Mouse (Mus musculus): ENCODE results near the gene Ddx42.
A peak's percentile ranks its signal among the peaks of the same experiment; 100 is the strongest.

Gene Ddx42

GRCm38 (mm10) chr11:106268326-106269059 is 51.8 kb downstream of the Ddx42 start:
- DNase-seq (ENCODE audit: low spot score in 2 of 2): no peak

- no peak for DNase-seq (ENCODE audit: low spot score in 2 of 2)
Observed at GRCm38 (mm10) chr11:106269060-106269431, 52.3 kb downstream of the Ddx42 start.

GRCm38 (mm10) chr11:106271131-106271793 is 54.5 kb downstream of the Ddx42 start:
- no peak for DNase-seq (ENCODE audit: low spot score in 2 of 2)

GRCm38 (mm10) chr11:106271794-106272643 is 55.3 kb downstream of the Ddx42 start:
- peak in 1 of 2 experiments; percentile 45 for DNase-seq (ENCODE audit: low spot score in 2 of 2)

GRCm38 (mm10) chr11:106272644-106273310 is 56.1 kb downstream of the Ddx42 start, which contains the start of gene Smarcd2:
Gene Smarcd2, minus strand, starts transcription at chr11:106272972.
- peak; percentile 97 to 98 for DNase-seq (ENCODE audit: low spot score in 2 of 2)

GRCm38 (mm10) chr11:106273311-106273684 is 56.6 kb downstream of the Ddx42 start:
- DNase-seq (ENCODE audit: low spot score in 2 of 2): no peak

GRCm38 (mm10) chr11:106273811-106274210 is 57.1 kb downstream of the Ddx42 start:
- no peak for DNase-seq (ENCODE audit: low spot score in 2 of 2)

GRCm38 (mm10) chr11:106274374-106274773 is 57.6 kb downstream of the Ddx42 start:
- no peak for DNase-seq (ENCODE audit: low spot score in 2 of 2)

- no peak for DNase-seq (ENCODE audit: low spot score in 2 of 2)
Observed at GRCm38 (mm10) chr11:106274971-106275411, 58.3 kb downstream of the Ddx42 start.

- DNase-seq (ENCODE audit: low spot score in 2 of 2): peak; percentile 96 to 97
Observed at GRCm38 (mm10) chr11:106276454-106276853, 59.7 kb downstream of the Ddx42 start, which contains the start of gene Tcam1. Gene Tcam1, plus strand, starts transcription at chr11:106276672.

- DNase-seq (ENCODE audit: low spot score in 2 of 2): no peak
Observed at GRCm38 (mm10) chr11:106282452-106282851, 65.7 kb downstream of the Ddx42 start.

GRCm38 (mm10) chr11:106283371-106283770 is 66.6 kb downstream of the Ddx42 start:
- DNase-seq (ENCODE audit: low spot score in 2 of 2): no peak

- DNase-seq (ENCODE audit: low spot score in 2 of 2): no peak
Observed at GRCm38 (mm10) chr11:106284126-106284525, 67.4 kb downstream of the Ddx42 start.

- DNase-seq (ENCODE audit: low spot score in 2 of 2): no peak
Observed at GRCm38 (mm10) chr11:106286206-106286605, 69.5 kb downstream of the Ddx42 start.

- no peak for DNase-seq (ENCODE audit: low spot score in 2 of 2)
Observed at GRCm38 (mm10) chr11:106286987-106287386, 70.3 kb downstream of the Ddx42 start.

GRCm38 (mm10) chr11:106289369-106289768 is 72.6 kb downstream of the Ddx42 start:
- DNase-seq (ENCODE audit: low spot score in 2 of 2): peak in 1 of 2 experiments; percentile 34

- no peak for DNase-seq (ENCODE audit: low spot score in 2 of 2)
Observed at GRCm38 (mm10) chr11:106290376-106290775, 73.7 kb downstream of the Ddx42 start.

- DNase-seq (ENCODE audit: low spot score in 2 of 2): no peak
Observed at GRCm38 (mm10) chr11:106291861-106292260, 75.1 kb downstream of the Ddx42 start.

Data from natural killer cell, adult 2 months (primary cell).